Mouse (Mus musculus): ENCODE measurements around the gene Ap5z1. TPM values are rescaled to one million over a fixed set of nuclear protein-coding genes. Genes with fewer than 3 reads are reported as not detected.

Ap5z1 gene
- polyA plus RNA-seq, 1 experiment, result 26.2 TPM

- peak overlapping the region; percentile 51 for H3K4me3 ChIP-seq (replicated peaks)
- no peak for TF ChIP-seq FLI1 (IDR thresholded peaks at IDR 0.05; ENCODE audit: low read length)
- no peak for TF ChIP-seq GATA1 (IDR thresholded peaks at IDR 0.05; ENCODE audit: borderline replicate concordance, low read length)
- no peaks in the 10 kb centered on the region for H3K27me3 ChIP-seq (replicated peaks)
- peaks cover 82% of the 10 kb centered on the region for H3K4me1 ChIP-seq
- peaks cover 85% of the 10 kb centered on the region for H3K36me3 ChIP-seq (replicated peaks; ENCODE audit: low read length)
- H3K9me3 ChIP-seq, result no peaks in the 10 kb centered on the region
Observed at GRCm38 (mm10) chr5:142423141-142423540, 40.6 kb upstream of the Ap5z1 start.

- TF ChIP-seq FLI1 (IDR thresholded peaks at IDR 0.05; ENCODE audit: low read length) (no peak), GATA1 (IDR thresholded peaks at IDR 0.05; ENCODE audit: borderline replicate concordance, low read length) (no peak)
- Histone ChIP-seq H3K4me3 (replicated peaks) (no peak overlapping the region), H3K9me3 (no peaks in the 10 kb centered on the region), H3K4me1 (peaks cover 82% of the 10 kb centered on the region), H3K27me3 (replicated peaks) (no peaks in the 10 kb centered on the region), H3K36me3 (replicated peaks; ENCODE audit: low read length) (peaks cover 83% of the 10 kb centered on the region)
Observed at GRCm38 (mm10) chr5:142423701-142424100, 40.0 kb upstream of the Ap5z1 start.

- TF ChIP-seq GATA1 (IDR thresholded peaks at IDR 0.05; ENCODE audit: borderline replicate concordance, low read length) (no peak), FLI1 (IDR thresholded peaks at IDR 0.05; ENCODE audit: low read length) (no peak)
- Histone ChIP-seq H3K9me3 (no peaks in the 10 kb centered on the region), H3K36me3 (replicated peaks; ENCODE audit: low read length) (peaks cover 73% of the 10 kb centered on the region), H3K27me3 (replicated peaks) (no peaks in the 10 kb centered on the region), H3K4me1 (peaks cover 75% of the 10 kb centered on the region), H3K4me3 (replicated peaks) (peak overlapping the region; percentile 57)
Observed at GRCm38 (mm10) chr5:142424627-142425349, 39.0 kb upstream of the Ap5z1 start.

GRCm38 (mm10) chr5:142426476-142426875 is 37.3 kb upstream of the Ap5z1 start:
- Histone ChIP-seq H3K4me3 (replicated peaks) (no peak overlapping the region), H3K4me1 (peaks cover 75% of the 10 kb centered on the region), H3K36me3 (replicated peaks; ENCODE audit: low read length) (peaks cover 66% of the 10 kb centered on the region), H3K27me3 (replicated peaks) (no peaks in the 10 kb centered on the region), H3K9me3 (no peaks in the 10 kb centered on the region)
- TF ChIP-seq FLI1 (IDR thresholded peaks at IDR 0.05; ENCODE audit: low read length) (no peak), GATA1 (IDR thresholded peaks at IDR 0.05; ENCODE audit: borderline replicate concordance, low read length) (no peak)

GRCm38 (mm10) chr5:142427876-142428275 is 35.9 kb upstream of the Ap5z1 start:
- H3K4me3 ChIP-seq (replicated peaks), result no peak overlapping the region
- H3K4me1 ChIP-seq, result peaks cover 85% of the 10 kb centered on the region
- TF ChIP-seq GATA1 (IDR thresholded peaks at IDR 0.05; ENCODE audit: borderline replicate concordance, low read length) (no peak), FLI1 (IDR thresholded peaks at IDR 0.05; ENCODE audit: low read length) (no peak)
- H3K27me3 ChIP-seq (replicated peaks), result no peaks in the 10 kb centered on the region
- no peaks in the 10 kb centered on the region for H3K9me3 ChIP-seq
- H3K36me3 ChIP-seq (replicated peaks; ENCODE audit: low read length), result peaks cover 59% of the 10 kb centered on the region

- no peak for TF ChIP-seq FLI1 (IDR thresholded peaks at IDR 0.05; ENCODE audit: low read length)
- H3K36me3 ChIP-seq (replicated peaks; ENCODE audit: low read length), result peaks cover 61% of the 10 kb centered on the region
- no peak overlapping the region for H3K4me3 ChIP-seq (replicated peaks)
- peaks cover 85% of the 10 kb centered on the region for H3K4me1 ChIP-seq
- H3K9me3 ChIP-seq, result no peaks in the 10 kb centered on the region
- H3K27me3 ChIP-seq (replicated peaks), result no peaks in the 10 kb centered on the region
Observed at GRCm38 (mm10) chr5:142428691-142429090, 35.1 kb upstream of the Ap5z1 start.

- H3K36me3 ChIP-seq (replicated peaks; ENCODE audit: low read length), result peaks cover 65% of the 10 kb centered on the region
- no peaks in the 10 kb centered on the region for H3K9me3 ChIP-seq
- no peaks in the 10 kb centered on the region for H3K27me3 ChIP-seq (replicated peaks)
- no peak for TF ChIP-seq FLI1 (IDR thresholded peaks at IDR 0.05; ENCODE audit: low read length)
- no peak for TF ChIP-seq GATA1 (IDR thresholded peaks at IDR 0.05; ENCODE audit: borderline replicate concordance, low read length)
- H3K4me1 ChIP-seq, result peaks cover 70% of the 10 kb centered on the region
- H3K4me3 ChIP-seq (replicated peaks), result no peak overlapping the region
Observed at GRCm38 (mm10) chr5:142431029-142431428, 32.7 kb upstream of the Ap5z1 start.

- H3K27me3 ChIP-seq (replicated peaks), result no peaks in the 10 kb centered on the region
- no peaks in the 10 kb centered on the region for H3K9me3 ChIP-seq
- no peak overlapping the region for H3K4me3 ChIP-seq (replicated peaks)
- TF ChIP-seq GATA1 (IDR thresholded peaks at IDR 0.05; ENCODE audit: borderline replicate concordance, low read length) (no peak), FLI1 (IDR thresholded peaks at IDR 0.05; ENCODE audit: low read length) (no peak)
- peaks cover 64% of the 10 kb centered on the region for H3K4me1 ChIP-seq
- peaks cover 68% of the 10 kb centered on the region for H3K36me3 ChIP-seq (replicated peaks; ENCODE audit: low read length)
Observed at GRCm38 (mm10) chr5:142431811-142432434, 31.8 kb upstream of the Ap5z1 start.

GRCm38 (mm10) chr5:142432695-142433094 is 31.0 kb upstream of the Ap5z1 start:
- Histone ChIP-seq H3K36me3 (replicated peaks; ENCODE audit: low read length) (peaks cover 70% of the 10 kb centered on the region), H3K27me3 (replicated peaks) (no peaks in the 10 kb centered on the region), H3K4me3 (replicated peaks) (no peak overlapping the region), H3K9me3 (no peaks in the 10 kb centered on the region), H3K4me1 (peaks cover 59% of the 10 kb centered on the region)
- no peak for TF ChIP-seq GATA1 (IDR thresholded peaks at IDR 0.05; ENCODE audit: borderline replicate concordance, low read length)

- peaks cover 62% of the 10 kb centered on the region for H3K4me1 ChIP-seq
- H3K9me3 ChIP-seq, result no peaks in the 10 kb centered on the region
- TF ChIP-seq GATA1 (IDR thresholded peaks at IDR 0.05; ENCODE audit: borderline replicate concordance, low read length), result no peak
- H3K4me3 ChIP-seq (replicated peaks), result no peak overlapping the region
- H3K27me3 ChIP-seq (replicated peaks), result no peaks in the 10 kb centered on the region
- peaks cover 75% of the 10 kb centered on the region for H3K36me3 ChIP-seq (replicated peaks; ENCODE audit: low read length)
Observed at GRCm38 (mm10) chr5:142434052-142434451, 29.7 kb upstream of the Ap5z1 start.
